Mouse (Mus musculus) inflammation-experienced regulatory T-cells, adult 6 months (primary cell): Measurements from ENCODE around the gene Fgf5. TPM values are rescaled to one million over a fixed set of nuclear protein-coding genes. Genes with fewer than 3 reads are reported as not detected.

Experiments used
- ATAC-seq: one replicate; pipeline ENCODE4 v1.8.0; 2017
- polyA plus RNA-seq, 3 experiments: library from polyadenylated mRNA; unstranded; fragments of 100-300 nt; shearing (Covaris generic); gene quantifications; one replicate each; pipeline ENCODE4 v1.2.1; 2017

Gene Fgf5
- polyA plus RNA-seq: not detected

GRCm38 (mm10) chr5:98253838-98254821, at the start of gene Fgf5:
Gene Fgf5 (plus strand): TSS chr5:98254184.
- ATAC-seq: no peak

- ATAC-seq: no peak
Measured at GRCm38 (mm10) chr5:98212501-98212900, 41.5 kb upstream of the Fgf5 start.

GRCm38 (mm10) chr5:98221956-98222355, 32.0 kb upstream of the Fgf5 start:
- ATAC-seq: no peak

DNA sequence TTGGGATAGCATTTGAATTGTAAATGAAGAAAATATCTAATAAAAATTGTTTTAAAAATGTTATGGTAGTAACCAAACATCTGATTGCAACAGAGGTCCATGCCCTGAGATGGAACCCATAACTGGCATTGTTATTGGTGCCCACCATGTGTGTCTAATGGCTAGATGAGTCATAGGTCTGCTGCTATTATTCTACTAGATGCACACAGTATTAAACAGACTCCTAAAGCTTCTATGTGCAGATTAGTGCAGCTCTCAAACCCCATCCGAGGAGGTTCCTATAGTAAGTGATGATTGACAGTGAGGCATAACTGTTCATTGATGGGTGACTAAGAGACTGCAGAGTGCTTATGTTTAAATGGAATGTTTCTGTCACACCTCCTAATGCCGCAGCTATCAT, 27.3 kb upstream of the Fgf5 start:
- ATAC-seq: no peak

DNA sequence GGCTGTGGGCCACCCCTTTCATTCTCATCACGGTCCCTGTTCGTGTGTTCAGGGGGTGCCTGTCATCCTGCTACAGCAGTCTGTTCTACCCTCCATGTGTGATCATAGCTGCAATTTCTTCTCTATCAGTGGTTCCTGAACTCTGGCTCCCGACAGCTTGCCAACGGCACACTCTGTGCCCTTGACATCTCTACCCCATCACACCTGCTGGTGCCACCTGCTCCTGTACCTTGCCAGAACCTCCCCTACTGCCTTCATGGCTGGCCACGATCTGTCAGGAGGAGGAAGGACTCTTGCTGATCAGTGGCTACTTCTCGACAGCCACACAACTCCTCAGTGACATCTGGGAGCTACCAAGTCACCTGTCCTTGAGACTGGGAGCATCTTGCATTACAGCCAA, 24.5 kb upstream of the Fgf5 start:
- no peak for ATAC-seq

DNA sequence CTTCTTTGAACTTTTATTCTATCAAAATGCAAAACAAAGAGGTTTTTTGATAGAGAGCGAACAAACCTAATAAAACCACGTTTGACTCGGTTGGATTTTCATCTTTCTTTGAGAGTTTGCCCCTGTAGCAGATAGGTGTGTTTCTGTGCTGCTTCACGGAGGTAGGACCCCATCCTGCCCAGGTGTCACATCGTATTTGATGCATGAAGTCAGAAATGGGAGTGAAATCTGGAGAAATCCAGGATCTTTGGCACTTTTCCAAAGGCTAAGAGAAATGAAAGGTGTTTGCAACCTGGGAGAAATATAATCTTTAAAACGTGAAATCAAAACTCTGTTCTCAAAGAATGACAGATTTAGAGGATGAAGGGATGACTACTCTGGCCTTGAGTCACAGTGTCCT, 15.5 kb upstream of the Fgf5 start:
- no peak for ATAC-seq

GRCm38 (mm10) chr5:98241322-98241829, 12.6 kb upstream of the Fgf5 start:
- ATAC-seq: no peak

DNA sequence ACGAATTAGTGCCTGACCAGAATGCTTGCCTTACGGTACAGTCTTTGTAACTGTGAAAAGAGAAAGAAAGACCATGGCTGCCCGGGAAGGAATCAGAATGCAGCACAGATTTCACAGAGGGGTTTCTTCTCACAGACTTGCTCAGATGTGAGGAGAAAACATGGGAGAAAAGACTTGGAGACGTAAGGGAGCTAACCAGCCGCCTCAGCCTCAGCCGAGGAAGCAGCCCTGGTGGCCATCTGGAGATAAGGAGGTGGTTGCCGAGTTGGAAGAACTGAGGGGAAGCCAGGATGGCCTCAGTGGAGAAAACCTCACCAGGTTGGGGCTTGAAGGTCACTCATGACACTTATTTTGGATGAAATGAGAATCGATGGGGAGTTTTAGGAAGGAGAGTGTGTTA, 8.7 kb upstream of the Fgf5 start:
- ATAC-seq: no peak

DNA sequence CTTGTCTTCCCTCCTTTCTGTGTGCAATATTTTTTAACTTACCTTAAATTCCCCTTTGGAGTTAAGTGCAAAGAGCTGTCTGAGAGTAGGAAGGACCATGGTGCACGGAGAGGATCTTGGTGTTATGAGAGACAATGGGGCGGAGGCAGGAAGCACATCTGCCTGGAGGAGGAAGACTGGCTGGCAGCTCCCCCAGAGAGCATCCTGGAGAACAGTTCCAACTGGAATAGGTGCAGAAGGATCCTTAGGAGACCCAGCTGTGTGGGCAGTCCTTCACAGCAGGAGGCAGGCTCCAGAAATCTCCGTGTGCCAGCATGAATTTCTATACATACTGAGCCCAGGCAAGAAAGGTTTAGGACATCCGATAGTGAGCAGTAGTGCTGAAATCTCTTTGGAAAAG, 8.0 kb upstream of the Fgf5 start:
- no peak for ATAC-seq

DNA sequence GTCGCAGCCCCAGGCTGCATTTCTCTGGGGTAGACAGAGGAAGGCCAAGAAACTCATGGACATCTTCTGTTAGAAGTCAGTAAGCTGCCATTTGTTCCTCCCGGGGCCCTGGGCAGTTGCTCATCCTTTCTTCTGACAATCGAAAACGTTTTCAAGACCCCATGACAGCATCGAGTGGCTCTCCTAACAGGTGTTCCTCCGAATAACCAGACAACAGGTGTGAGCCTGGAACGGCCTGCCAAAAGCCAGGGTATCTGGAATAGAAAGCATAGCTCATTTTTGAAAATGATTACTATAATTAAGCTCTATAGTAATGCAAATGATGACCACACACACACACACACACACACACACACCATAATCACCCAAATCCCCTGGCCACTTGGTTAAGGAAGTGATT, 7.2 kb upstream of the Fgf5 start:
- ATAC-seq: no peak

GRCm38 (mm10) chr5:98247516-98247915, 6.5 kb upstream of the Fgf5 start:
- ATAC-seq: no peak

DNA sequence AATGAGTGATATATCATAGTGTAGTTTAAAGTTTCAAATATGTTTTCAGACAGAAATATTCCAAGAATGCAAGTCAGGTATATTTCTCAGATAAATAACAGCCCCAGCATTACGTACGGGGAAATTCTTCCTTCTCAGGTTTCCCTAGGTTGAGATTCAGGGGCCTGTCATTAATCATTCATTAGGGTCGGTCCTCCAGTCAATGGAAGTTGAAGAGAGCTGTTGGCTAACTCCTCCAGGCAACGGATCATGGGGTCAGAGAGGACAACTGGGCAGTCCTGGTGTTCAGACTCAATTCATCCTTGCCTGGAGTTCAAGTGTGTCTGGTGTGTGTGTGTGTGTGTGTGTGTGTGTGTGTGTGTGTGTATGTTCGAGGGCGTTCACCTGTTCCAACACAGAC, 837 bp upstream of the Fgf5 start:
- no peak for ATAC-seq

- no peak for ATAC-seq
Measured at GRCm38 (mm10) chr5:98255176-98255575, 1.2 kb downstream of the Fgf5 start.

DNA sequence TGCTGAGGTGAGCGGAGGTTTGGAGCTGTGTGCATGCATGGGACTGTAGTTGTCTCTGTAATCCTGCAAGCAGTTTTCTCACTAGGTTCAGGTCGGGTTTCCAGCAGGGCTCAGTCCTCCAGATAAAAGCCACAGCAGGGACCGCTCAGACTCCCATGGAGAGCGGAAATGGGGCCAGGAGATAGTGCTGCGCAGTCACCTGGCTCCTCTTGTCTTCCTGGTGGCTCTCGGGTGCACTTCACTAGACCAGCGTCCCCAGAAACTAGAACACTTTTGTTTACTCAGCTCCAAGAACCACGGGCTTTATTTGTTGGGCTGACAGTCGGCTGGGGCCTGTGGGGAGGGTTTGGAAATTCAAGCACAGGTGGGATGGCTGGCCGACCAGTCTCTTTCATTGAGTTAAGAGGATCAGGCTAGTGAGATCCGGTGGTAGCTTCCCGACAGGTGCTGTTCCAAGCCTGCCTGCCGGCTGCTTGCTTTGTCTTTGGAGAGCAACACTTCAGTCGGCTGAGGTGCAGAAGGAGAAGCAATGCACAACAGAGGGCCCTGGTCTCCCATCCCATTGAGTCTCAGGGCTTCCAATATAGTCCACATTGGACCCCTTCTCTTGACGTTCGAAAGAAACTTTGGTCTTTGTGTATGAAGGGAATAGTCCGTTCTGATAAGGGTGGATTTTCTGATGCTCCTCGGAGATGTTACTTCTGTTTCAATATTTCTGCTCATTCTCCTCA, 1.9 kb downstream of the Fgf5 start:
- ATAC-seq: no peak

- no peak for ATAC-seq
Measured at GRCm38 (mm10) chr5:98275318-98275818, 21.4 kb downstream of the Fgf5 start.

- no peak for ATAC-seq
Measured at GRCm38 (mm10) chr5:98281993-98282392, 28.0 kb downstream of the Fgf5 start.

- ATAC-seq: no peak
Measured at GRCm38 (mm10) chr5:98283696-98284478, 29.9 kb downstream of the Fgf5 start.

GRCm38 (mm10) chr5:98290642-98291041, 36.7 kb downstream of the Fgf5 start:
- no peak for ATAC-seq

- ATAC-seq: no peak
Measured at GRCm38 (mm10) chr5:98292388-98293048, 38.5 kb downstream of the Fgf5 start.

- ATAC-seq: no peak
Measured at GRCm38 (mm10) chr5:98293049-98293715, 39.2 kb downstream of the Fgf5 start.

- ATAC-seq: no peak
Measured at GRCm38 (mm10) chr5:98300079-98300478, 46.1 kb downstream of the Fgf5 start.
